Mouse (Mus musculus): ENCODE results near the gene Fam92b. TPM values are rescaled to one million over a fixed set of nuclear protein-coding genes. Genes with fewer than 3 reads are reported as not detected.
A peak's percentile ranks its signal among the peaks of the same experiment; 100 is the strongest.

The Fam92b gene
- polyA plus RNA-seq, 1 experiment from 2014 or later = 0.86 TPM

DNA sequence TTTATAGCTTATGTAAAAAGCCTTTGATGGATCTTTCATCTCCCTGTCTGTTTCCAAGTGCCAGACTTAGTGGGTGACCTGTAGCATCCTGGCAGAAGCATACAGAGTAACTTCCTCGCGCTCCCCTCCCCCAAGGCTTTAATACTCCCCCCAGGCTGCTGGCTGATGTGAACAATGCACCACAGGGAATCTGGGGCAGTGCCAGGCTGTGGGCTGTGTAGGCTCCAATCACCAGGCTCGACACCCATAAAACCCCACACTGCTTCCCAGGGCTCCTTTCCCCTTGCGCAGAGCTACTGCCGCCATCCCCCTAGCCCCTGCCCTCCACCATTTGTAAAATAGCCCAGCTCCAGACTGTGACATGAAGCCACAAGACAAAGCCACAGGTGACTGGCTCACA is 9.4 kb downstream of the Fam92b start:
- 29% methylated on average over 5 of the region's 5 CpGs for WGBS
- H3K36me3 ChIP-seq (replicated peaks) = no peaks in the 10 kb centered on the region
- no peaks in the 10 kb centered on the region for H3K9me3 ChIP-seq
- H3K4me3 ChIP-seq = no peak overlapping the region
- peaks cover 46% of the 10 kb centered on the region for H3K4me1 ChIP-seq
- peaks cover 64% of the 10 kb centered on the region for H3K27me3 ChIP-seq (replicated peaks; ENCODE audit: low read depth, poor library complexity, severe bottlenecking)
- DNase-seq (ENCODE audit: low spot score) = no peak
- H3K27ac ChIP-seq (replicated peaks) = peak overlapping the region; percentile 37

DNA sequence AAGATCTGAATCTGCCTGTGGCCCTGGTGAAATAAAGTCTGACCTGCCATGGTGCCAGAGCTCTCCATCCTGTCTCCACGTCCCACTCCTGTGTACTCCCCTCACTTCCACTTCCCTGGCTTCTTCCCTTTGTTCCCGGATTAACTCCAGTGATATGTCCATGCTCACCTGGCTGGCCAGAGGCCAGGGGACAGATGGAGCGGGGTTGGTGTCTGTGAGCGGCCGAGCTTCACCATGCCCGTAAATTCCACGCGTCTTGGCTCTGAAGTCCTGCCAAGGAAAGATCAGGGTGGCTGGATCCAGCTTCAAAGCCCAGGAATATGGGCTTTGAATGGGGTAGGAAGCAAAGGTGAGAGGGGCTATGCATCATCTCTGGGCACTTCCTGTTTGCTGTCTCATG is 10.1 kb downstream of the Fam92b start:
- Histone ChIP-seq H3K4me1 (peaks cover 51% of the 10 kb centered on the region), H3K36me3 (replicated peaks) (no peaks in the 10 kb centered on the region), H3K4me3 (no peak overlapping the region), H3K27me3 (replicated peaks; ENCODE audit: low read depth, poor library complexity, severe bottlenecking) (peaks cover 63% of the 10 kb centered on the region), H3K27ac (replicated peaks) (no peak overlapping the region), H3K9me3 (no peaks in the 10 kb centered on the region)
- 90% methylated on average over 8 of the region's 8 CpGs for WGBS
- DNase-seq (ENCODE audit: low spot score) = no peak

DNA sequence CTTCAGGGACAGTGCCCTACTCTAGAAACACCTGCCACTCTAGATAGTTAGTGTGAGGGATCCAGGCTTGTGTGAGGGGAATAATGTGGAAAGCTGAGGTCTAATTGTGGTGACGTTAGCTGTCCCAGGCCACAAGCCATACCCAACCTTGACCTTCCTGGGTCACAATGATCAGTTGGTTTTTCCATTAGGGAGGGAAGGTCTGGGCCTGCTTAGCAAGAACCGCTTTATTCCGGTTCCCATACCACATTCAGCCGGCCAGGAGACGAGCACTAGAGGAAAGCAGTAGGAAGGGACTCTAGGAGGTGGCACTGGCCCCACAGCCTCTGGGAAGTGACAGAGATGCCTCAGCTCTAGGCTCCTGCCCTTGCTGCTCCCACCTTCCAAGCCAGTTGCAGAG is 13.2 kb downstream of the Fam92b start:
- Histone ChIP-seq H3K9me3 (no peaks in the 10 kb centered on the region), H3K4me3 (no peak overlapping the region), H3K36me3 (replicated peaks) (no peaks in the 10 kb centered on the region), H3K4me1 (peaks cover 53% of the 10 kb centered on the region), H3K27ac (replicated peaks) (0 out of 2 replicates have a peak overlapping the region, but pooled peaks have one; percentile 5), H3K27me3 (replicated peaks; ENCODE audit: low read depth, poor library complexity, severe bottlenecking) (peaks cover 72% of the 10 kb centered on the region)
- 79% methylated on average over 5 of the region's 5 CpGs for WGBS
- DNase-seq (ENCODE audit: low spot score) = no peak

DNA sequence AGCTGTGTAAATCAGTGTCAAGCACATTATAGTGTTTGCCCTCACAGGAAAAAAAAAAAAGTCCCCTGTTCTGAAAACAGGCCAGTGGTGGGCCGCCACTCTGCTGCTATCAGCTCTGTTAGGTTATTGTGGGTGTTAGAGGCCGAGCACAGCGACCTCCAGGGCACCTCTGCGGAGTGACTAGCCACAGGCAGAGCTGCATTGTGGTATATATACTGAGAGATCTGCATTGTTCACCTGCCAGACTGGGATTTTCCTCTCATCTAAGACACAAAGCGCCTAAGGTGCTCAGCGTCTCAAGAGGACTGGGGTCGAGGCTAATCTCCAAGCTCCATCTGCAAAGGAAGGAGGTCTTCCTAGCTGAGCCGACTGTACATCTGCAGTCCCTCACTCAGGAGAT is 13.9 kb downstream of the Fam92b start:
- Histone ChIP-seq H3K9me3 (no peaks in the 10 kb centered on the region), H3K4me1 (peaks cover 48% of the 10 kb centered on the region), H3K36me3 (replicated peaks) (no peaks in the 10 kb centered on the region), H3K4me3 (no peak overlapping the region), H3K27ac (replicated peaks) (no peak overlapping the region), H3K27me3 (replicated peaks; ENCODE audit: low read depth, poor library complexity, severe bottlenecking) (peaks cover 68% of the 10 kb centered on the region)
- 73% methylated on average over 8 of the region's 8 CpGs for WGBS
- DNase-seq (ENCODE audit: low spot score) = no peak

DNA sequence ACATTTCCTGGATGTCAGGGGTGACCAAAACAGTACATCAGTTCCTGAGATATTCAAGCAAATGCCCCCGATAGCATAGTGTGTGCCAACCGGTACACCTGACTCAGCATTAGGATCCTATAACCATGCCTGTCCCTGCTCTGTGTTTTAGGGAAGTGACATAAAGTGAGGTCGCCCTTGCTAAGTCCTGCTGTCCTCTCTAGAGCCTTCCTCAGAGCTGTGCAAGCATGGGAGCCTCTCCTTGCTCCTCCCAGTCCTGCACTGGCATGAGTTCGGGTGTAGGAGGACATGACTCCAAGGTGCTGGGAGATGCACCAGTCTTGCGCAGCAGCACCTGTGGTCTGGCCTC is 14.9 kb downstream of the Fam92b start:
- Histone ChIP-seq H3K4me1 (peaks cover 41% of the 10 kb centered on the region), H3K27ac (replicated peaks) (no peak overlapping the region)

DNA sequence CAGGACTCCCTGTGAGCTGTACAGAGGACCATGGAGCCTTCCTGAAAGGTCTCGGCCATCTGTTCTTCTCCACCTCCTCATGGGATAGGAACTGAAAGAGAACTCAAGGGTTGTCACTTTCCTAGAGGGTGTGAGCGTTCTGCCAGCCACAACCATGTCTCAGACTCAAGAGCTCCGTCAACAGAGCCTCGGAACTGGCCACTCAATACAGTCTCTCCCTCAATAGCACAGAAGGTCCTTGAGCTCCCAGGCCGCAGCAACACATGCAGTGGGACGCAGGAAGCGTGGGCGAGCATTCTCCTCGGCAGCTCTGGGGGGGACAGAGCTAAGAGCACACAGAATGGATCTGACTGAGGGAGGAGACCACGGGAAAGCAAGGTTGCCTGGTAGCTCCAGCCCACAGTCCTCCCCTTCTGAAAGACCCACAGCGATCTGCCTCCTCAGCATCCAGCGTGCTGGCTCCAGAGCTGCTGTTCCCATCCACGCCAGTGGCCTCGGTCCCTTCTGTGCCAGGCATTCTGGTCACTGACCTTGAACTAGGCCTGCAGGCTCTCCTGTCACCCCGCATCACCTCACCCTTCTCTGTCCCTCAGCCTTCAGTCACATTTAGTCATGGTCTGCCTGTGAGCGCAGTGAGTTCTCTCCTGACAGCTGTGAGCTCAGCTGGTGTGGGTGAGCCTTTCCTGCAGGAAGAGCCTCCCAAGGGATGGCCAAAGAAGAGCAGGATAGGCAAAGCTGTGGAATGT is 15.4 kb downstream of the Fam92b start:
- Histone ChIP-seq H3K36me3 (replicated peaks) (no peaks in the 10 kb centered on the region), H3K27me3 (replicated peaks; ENCODE audit: low read depth, poor library complexity, severe bottlenecking) (peaks cover 53% of the 10 kb centered on the region), H3K4me3 (no peak overlapping the region), H3K9me3 (no peaks in the 10 kb centered on the region), H3K4me1 (peaks cover 46% of the 10 kb centered on the region), H3K27ac (replicated peaks) (no peak overlapping the region)
- no peak for DNase-seq (ENCODE audit: low spot score)
- 79% methylated on average over 16 of the region's 16 CpGs for WGBS

More for the DNA sequence above, 14.9 kb downstream of the Fam92b start:
- no peaks in the 10 kb centered on the region for H3K9me3 ChIP-seq
- no peak overlapping the region for H3K4me3 ChIP-seq
- peaks cover 58% of the 10 kb centered on the region for H3K27me3 ChIP-seq (replicated peaks; ENCODE audit: low read depth, poor library complexity, severe bottlenecking)
- DNase-seq (ENCODE audit: low spot score) = no peak
- no peaks in the 10 kb centered on the region for H3K36me3 ChIP-seq (replicated peaks)
- WGBS = 87% methylated on average over 5 of the region's 5 CpGs

DNA sequence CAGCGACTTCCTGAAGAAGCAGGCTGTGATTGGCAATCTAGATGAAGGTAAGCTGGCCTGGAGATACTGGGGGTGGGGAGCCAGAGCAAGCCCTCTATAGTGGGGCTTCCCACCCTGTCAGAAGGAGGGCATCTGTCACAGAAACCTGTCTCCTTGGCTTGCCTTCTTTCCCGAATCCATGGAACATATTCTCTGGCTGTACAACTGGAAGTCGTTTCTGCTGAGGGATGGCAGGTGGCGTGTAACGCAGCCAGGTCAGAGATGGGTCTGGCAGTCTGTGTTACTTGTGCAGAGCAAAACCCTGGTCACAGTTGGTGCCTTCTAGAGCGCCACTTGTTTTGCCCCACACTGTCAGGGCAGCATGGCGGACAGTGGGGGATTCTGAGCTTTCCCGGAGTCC is 16.9 kb downstream of the Fam92b start:
- no peak for DNase-seq (ENCODE audit: low spot score)
- WGBS = 80% methylated on average over 8 of the region's 8 CpGs
- Histone ChIP-seq H3K4me1 (peaks cover 60% of the 10 kb centered on the region), H3K4me3 (no peak overlapping the region), H3K27me3 (replicated peaks; ENCODE audit: low read depth, poor library complexity, severe bottlenecking) (peaks cover 40% of the 10 kb centered on the region), H3K9me3 (no peaks in the 10 kb centered on the region), H3K27ac (replicated peaks) (no peak overlapping the region), H3K36me3 (replicated peaks) (no peaks in the 10 kb centered on the region)

DNA sequence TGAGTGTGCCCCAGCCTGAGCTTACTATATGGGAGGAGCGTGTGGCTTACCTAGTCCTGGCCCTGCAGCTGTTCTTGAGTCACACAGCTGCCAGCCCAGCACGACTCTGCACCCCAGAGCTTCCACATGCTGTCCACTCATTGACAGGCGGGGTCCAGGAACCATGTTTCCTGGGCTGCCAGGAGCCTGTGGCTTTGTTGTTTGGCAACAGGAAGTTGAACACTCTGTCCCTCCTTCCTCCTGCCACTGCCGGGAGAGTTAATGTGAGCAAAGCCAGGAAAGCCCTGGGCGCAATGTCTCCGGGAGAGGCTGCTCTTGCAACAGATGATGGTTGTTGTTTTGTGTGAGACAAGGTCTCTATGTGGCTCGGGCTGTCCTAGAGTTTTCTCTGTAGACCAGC is 24.6 kb downstream of the Fam92b start:
- no peaks in the 10 kb centered on the region for H3K36me3 ChIP-seq (replicated peaks)
- H3K27me3 ChIP-seq (replicated peaks; ENCODE audit: low read depth, poor library complexity, severe bottlenecking) = 0 out of 2 replicates have a peak, but pooled peaks cover 6% of the 10 kb centered on the region
- H3K4me1 ChIP-seq = peaks cover 60% of the 10 kb centered on the region
- WGBS = 61% methylated on average over 7 of the region's 7 CpGs
- H3K4me3 ChIP-seq = no peak overlapping the region
- no peak for DNase-seq (ENCODE audit: low spot score)
- H3K9me3 ChIP-seq = no peaks in the 10 kb centered on the region
- H3K27ac ChIP-seq (replicated peaks) = peak overlapping the region; percentile 54

DNA sequence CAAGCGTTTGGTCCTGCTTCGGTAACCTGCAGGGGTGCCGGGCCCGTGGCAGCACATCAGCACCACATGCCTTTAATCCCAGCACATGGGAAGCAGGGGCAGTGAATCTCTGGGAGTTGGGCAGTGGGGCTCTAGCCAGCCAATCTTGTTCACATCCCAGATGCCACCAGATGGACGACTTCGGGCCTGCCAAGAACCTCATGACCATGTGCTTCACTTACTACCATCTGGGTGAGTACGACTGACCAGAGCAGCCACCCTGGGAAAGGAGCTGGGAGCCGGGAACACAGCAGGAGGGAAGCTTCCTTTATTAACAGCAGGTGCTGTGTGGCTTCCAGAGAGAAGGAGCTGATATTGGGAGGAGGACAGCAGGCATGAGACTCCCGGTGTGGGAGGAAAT is 26.1 kb downstream of the Fam92b start:
- H3K4me1 ChIP-seq = peaks cover 48% of the 10 kb centered on the region
- H3K9me3 ChIP-seq = no peaks in the 10 kb centered on the region
- H3K27me3 ChIP-seq (replicated peaks; ENCODE audit: low read depth, poor library complexity, severe bottlenecking) = 0 out of 2 replicates have a peak, but pooled peaks cover 6% of the 10 kb centered on the region
- no peak for DNase-seq (ENCODE audit: low spot score)
- no peak overlapping the region for H3K27ac ChIP-seq (replicated peaks)
- no peak overlapping the region for H3K4me3 ChIP-seq
- H3K36me3 ChIP-seq (replicated peaks) = no peaks in the 10 kb centered on the region
- 65% methylated on average over 9 of the region's 9 CpGs for WGBS

DNA sequence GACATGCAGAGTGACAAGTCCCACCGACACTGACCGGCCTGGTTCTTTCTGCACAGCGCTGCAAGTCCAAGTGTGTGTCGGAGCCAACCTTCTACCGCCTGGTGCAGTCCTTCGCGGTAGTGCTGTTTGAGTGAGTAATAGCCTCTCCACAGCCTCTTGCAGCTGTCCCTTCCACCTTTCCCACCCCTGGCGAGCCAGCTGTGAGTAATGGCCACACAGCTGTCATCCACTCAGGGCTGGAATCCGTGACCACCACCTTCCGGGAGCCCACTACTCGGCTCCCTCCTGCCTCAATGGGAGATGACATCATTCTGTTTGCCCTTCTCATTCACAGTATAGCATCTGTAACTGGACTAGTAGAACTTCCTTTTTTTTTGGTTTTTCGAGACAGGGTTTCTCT is 27.2 kb downstream of the Fam92b start:
- Histone ChIP-seq H3K4me1 (peaks cover 42% of the 10 kb centered on the region), H3K27me3 (replicated peaks; ENCODE audit: low read depth, poor library complexity, severe bottlenecking) (0 out of 2 replicates have a peak, but pooled peaks cover 6% of the 10 kb centered on the region), H3K27ac (replicated peaks) (no peak overlapping the region), H3K36me3 (replicated peaks) (no peaks in the 10 kb centered on the region), H3K9me3 (no peaks in the 10 kb centered on the region), H3K4me3 (no peak overlapping the region)
- no peak for DNase-seq (ENCODE audit: low spot score)
- 82% methylated on average over 12 of the region's 12 CpGs for WGBS

DNA sequence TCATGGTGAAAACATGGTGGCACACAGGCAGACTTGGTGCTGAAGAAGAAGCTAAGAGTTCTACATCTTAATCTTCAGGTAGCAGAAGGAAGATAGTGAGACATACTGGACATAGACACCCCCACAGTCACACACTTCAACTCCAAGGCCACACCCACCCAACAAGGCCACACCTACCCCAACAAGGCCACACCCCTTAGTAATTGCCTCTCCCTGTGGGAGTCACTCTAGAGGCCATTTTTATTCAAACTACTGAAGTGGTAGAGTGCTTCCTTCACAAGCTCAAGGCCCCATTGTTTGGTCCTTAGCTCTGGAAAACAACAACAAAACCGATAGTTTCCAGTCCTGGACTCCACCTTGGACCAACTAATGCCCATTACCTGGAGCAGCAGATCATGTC is 31.2 kb downstream of the Fam92b start:
- WGBS = 74% methylated on average over 1 of the region's 1 CpGs
- no peak overlapping the region for H3K27ac ChIP-seq (replicated peaks)

DNA sequence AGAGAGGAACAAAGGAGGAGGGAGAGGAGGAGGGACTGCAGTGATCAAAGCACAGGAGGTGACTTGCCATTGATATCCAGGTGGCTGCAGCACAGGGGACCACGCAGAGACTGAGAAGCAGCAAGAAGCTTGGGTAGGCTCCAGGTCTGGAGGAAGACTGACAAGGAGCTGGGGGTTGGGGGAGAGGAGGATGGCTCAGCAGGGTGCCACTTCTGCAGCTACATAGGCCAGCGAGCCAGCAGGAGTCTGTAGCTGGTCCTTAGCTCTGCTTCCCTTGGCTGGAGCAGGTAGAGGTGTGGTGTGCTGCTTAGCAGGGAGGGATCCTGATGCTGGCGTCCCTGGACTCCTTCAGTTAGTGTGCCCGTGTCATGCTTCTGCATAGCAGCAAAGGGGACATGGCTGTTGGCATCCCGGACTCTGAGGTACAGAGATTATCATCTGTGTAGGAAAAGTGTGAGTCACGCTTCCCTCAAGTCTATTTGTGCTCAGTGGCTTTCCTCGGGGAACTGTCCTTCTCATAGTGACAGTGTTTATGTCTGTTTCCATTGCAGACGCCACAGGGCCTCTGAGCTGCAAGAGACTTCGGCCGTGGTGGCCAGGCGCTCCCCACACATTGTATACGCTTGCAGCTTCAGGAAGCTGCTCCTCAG is 32.5 kb downstream of the Fam92b start:
- H3K27ac ChIP-seq (replicated peaks) = peak overlapping the region; percentile 57
- no peak for DNase-seq (ENCODE audit: low spot score)
- H3K36me3 ChIP-seq (replicated peaks) = no peaks in the 10 kb centered on the region
- peaks cover under 1% of the 10 kb centered on the region for H3K27me3 ChIP-seq (replicated peaks; ENCODE audit: low read depth, poor library complexity, severe bottlenecking)
- 61% methylated on average over 12 of the region's 12 CpGs for WGBS
- no peaks in the 10 kb centered on the region for H3K9me3 ChIP-seq
- no peak overlapping the region for H3K4me3 ChIP-seq
- peaks cover 18% of the 10 kb centered on the region for H3K4me1 ChIP-seq

More for the DNA sequence above, 31.2 kb downstream of the Fam92b start:
- Histone ChIP-seq H3K36me3 (replicated peaks) (no peaks in the 10 kb centered on the region), H3K9me3 (no peaks in the 10 kb centered on the region), H3K4me1 (peaks cover 22% of the 10 kb centered on the region), H3K27me3 (replicated peaks; ENCODE audit: low read depth, poor library complexity, severe bottlenecking) (no peaks in the 10 kb centered on the region; the same call in 1 of the 2 replicates), H3K4me3 (no peak overlapping the region)
- DNase-seq (ENCODE audit: low spot score) = no peak

All from embryonic facial prominence, embryonic 10.5 days (tissue).